Mouse (Mus musculus) MEL (cell line): ENCODE data around the gene Sez6l. TPM values are rescaled to one million over a fixed set of nuclear protein-coding genes. Genes with fewer than 3 reads are reported as not detected.

ENCODE experiments used
- DNase-seq: peaks from one replicate; pipeline ENCODE4 v3.0.0; 2011; ENCODE audit warnings: low read depth, low spot score
- H3K27ac ChIP-seq: 2 replicates; pipeline ENCODE4 v1.5.1; 2012; ENCODE audit warnings: low read depth, mild to moderate bottlenecking, control low read depth, low read length, moderate library complexity; ENCODE audit not compliant: control insufficient read depth
- H3K27me3 ChIP-seq, 2 experiments: fragments of 150-350 bp in 1 of 2; sonication (generic) in 1 of 2; 2 replicates each; pipeline ENCODE4 v1.6.1; 2012; ENCODE audit warnings: low read length in 2 of 2, mild to moderate bottlenecking in 2 of 2, improper control_type of control experiment in 1 of 2, moderate library complexity in 1 of 2; ENCODE audit not compliant: insufficient read depth in 2 of 2, control insufficient read depth in 1 of 2
- H3K36me3 ChIP-seq, 2 experiments: 2 replicates each; pipeline ENCODE4 v1.6.1; 2012 to 2014; ENCODE audit warnings: low read length in 2 of 2, improper control_type of control experiment in 1 of 2, inconsistent platforms in 1 of 2, mild to moderate bottlenecking in 1 of 2; ENCODE audit not compliant: insufficient read depth in 2 of 2, control insufficient read depth in 1 of 2
- H3K4me1 ChIP-seq, 2 experiments: fragments of 150-350 bp in 1 of 2; sonication (generic) in 1 of 2; 2 replicates each; pipeline ENCODE4 v1.6.1; 2012; ENCODE audit warnings: low read length in 2 of 2, improper control_type of control experiment in 1 of 2, mild to moderate bottlenecking in 1 of 2; ENCODE audit not compliant: insufficient read depth in 2 of 2, control insufficient read depth in 1 of 2
- H3K4me3 ChIP-seq, 2 experiments: fragments of 150-350 bp in 1 of 2; sonication (generic) in 1 of 2; 2 replicates each; pipeline ENCODE4 v1.5.1; 2012; ENCODE audit warnings: low read depth in 2 of 2, low read length in 2 of 2, mild to moderate bottlenecking in 2 of 2, moderate library complexity in 2 of 2, control low read depth in 1 of 2, improper control_type of control experiment in 1 of 2; ENCODE audit not compliant: control insufficient read depth in 1 of 2, insufficient read depth in 1 of 2
- H3K79me2 ChIP-seq: 2 replicates; pipeline ENCODE4 v1.6.1; 2012; ENCODE audit warnings: mild to moderate bottlenecking, low read length, moderate library complexity; ENCODE audit not compliant: control insufficient read depth, poor library complexity, insufficient read depth
- H3K9ac ChIP-seq: 2 replicates; pipeline ENCODE4 v1.6.1; 2012; ENCODE audit warnings: low read depth, mild to moderate bottlenecking, control low read depth, low read length, moderate library complexity; ENCODE audit not compliant: control insufficient read depth, poor library complexity, severe bottlenecking
- H3K9me3 ChIP-seq: fragments of 150-350 bp; sonication (generic); replicated peaks from 2 replicates; pipeline ENCODE4 v1.6.1; 2012; ENCODE audit warnings: mild to moderate bottlenecking, low read length, improper control_type of control experiment, moderate library complexity; ENCODE audit not compliant: insufficient read depth
- BHLHE40 ChIP-seq: IDR thresholded peaks from 2 replicates; pipeline ENCODE4 v1.6.1; 2012; ENCODE audit warnings: low read depth, mild to moderate bottlenecking, inconsistent platforms, low read length, improper control_type of control experiment, borderline replicate concordance
- CHD1 ChIP-seq: IDR thresholded peaks from 2 replicates; pipeline ENCODE4 v1.6.1; 2012; ENCODE audit warnings: low read depth, mild to moderate bottlenecking, inconsistent platforms, low read length, improper control_type of control experiment
- HCFC1 ChIP-seq: IDR thresholded peaks from 2 replicates; pipeline ENCODE4 v1.6.1; 2012; ENCODE audit warnings: low read depth, mild to moderate bottlenecking, inconsistent platforms, low read length, improper control_type of control experiment, moderate library complexity
- MAX ChIP-seq: IDR thresholded peaks from 2 replicates; pipeline ENCODE4 v1.6.1; 2011; ENCODE audit warnings: low read length, improper control_type of control experiment
- MAZ ChIP-seq: IDR thresholded peaks from 2 replicates; pipeline ENCODE4 v1.6.1; 2012; ENCODE audit warnings: low read depth, mild to moderate bottlenecking, inconsistent platforms, low read length, improper control_type of control experiment
- MXI1 ChIP-seq: IDR thresholded peaks from 2 replicates; pipeline ENCODE4 v1.6.1; 2011; ENCODE audit warnings: mild to moderate bottlenecking, low read depth, low read length, improper control_type of control experiment
- SIN3A ChIP-seq: IDR thresholded peaks from 2 replicates; pipeline ENCODE4 v1.6.1; 2012; ENCODE audit warnings: low read length, improper control_type of control experiment, inconsistent platforms
- TAL1 ChIP-seq: IDR thresholded peaks from 2 replicates; pipeline ENCODE4 v1.6.1; 2012; ENCODE audit warnings: mild to moderate bottlenecking, inconsistent platforms, low read length, moderate library complexity, mixed read lengths
- TCF12 ChIP-seq: IDR thresholded peaks from 2 replicates; pipeline ENCODE4 v1.6.1; 2014; ENCODE audit warnings: low read depth, mild to moderate bottlenecking, inconsistent platforms, low read length, improper control_type of control experiment, moderate library complexity
- USF1 ChIP-seq: IDR thresholded peaks from 2 replicates; pipeline ENCODE4 v1.6.1; 2014; ENCODE audit warnings: low read depth, mild to moderate bottlenecking, inconsistent platforms, low read length, improper control_type of control experiment, moderate library complexity
- USF2 ChIP-seq, 2 experiments: IDR thresholded peaks; 2 replicates each; pipeline ENCODE4 v1.6.1; 2011 to 2012; ENCODE audit warnings: improper control_type of control experiment in 2 of 2, low read length in 2 of 2, borderline replicate concordance in 1 of 2, inconsistent platforms in 1 of 2, low read depth in 1 of 2, mild to moderate bottlenecking in 1 of 2; ENCODE audit not compliant: insufficient read depth in 1 of 2
- ZKSCAN1 ChIP-seq: IDR thresholded peaks from 2 replicates; pipeline ENCODE4 v1.6.1; 2012; ENCODE audit warnings: low read depth, mild to moderate bottlenecking, inconsistent platforms, low read length, improper control_type of control experiment, moderate library complexity
- ZNF384 ChIP-seq: IDR thresholded peaks from 2 replicates; pipeline ENCODE4 v1.6.1; 2012; ENCODE audit warnings: low read depth, mild to moderate bottlenecking, inconsistent platforms, low read length, improper control_type of control experiment
- polyA plus RNA-seq, 2 experiments: library from polyadenylated mRNA; stranded (reverse) in 1 of 2; unstranded in 1 of 2; fragments of >175 nt in 1 of 2; fragments of >200 nt in 1 of 2; gene quantifications; 2 replicates each; pipeline versions ENCODE4 v1.2.1 to v1.2.4; 2012; ENCODE audit warnings: low replicate concordance in 2 of 2, low read depth in 1 of 2; ENCODE audit not compliant: insufficient read length in 2 of 2, insufficient read depth in 1 of 2, missing spikeins in 1 of 2
- total RNA-seq: library from RNA; depleted of rRNA; stranded (reverse); fragments of 300-350 nt; gene quantifications from 2 replicates; pipeline ENCODE4 v1.2.3, GENCODE M21; 2012

Sez6l gene
- total and polyA plus RNA-seq, 3 experiments, result not detected

DNA sequence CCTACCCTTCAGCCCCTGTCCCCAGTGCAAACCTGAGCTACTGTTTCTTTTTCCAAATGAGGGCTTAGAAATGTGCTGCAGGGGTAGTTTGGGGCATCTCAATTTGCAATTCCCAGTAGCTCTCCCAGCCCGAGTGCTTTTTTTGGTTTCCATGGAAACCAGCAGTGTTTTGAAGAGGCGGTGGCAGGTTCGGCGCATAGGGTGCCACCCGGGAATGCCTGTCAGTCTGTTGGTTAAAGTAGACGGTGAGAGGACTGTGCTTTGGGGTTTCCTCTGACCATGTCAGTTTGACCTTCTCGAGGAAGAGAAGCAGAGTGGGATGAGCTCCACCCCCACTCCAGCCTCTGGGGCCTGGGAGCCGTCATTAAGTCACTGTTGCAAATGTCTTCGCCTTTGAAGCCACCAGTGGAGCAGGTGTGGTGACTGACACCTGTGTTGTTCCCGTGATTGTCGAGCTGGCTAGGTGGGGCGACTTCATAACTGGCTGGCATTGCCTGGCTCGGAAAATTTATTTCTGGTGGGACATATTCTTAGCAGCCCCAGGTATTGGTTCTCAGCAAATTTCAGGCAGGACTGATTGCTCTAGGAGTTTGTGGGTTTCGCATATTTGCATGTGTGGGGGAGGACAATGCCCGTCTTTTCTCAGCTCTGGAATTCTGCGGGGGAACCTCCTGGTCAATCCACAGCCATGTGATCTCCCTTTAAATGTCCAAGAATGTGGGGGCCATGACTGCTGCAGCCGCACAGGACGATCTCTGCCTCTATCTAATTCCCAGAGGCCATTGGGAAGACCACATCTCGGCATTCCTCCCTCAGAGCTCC lies 165.3 kb downstream of the Sez6l start:
- Histone ChIP-seq H3K27ac (no peak overlapping the region), H3K27me3 (no peaks in the 10 kb centered on the region), H3K4me1 (no peaks in the 10 kb centered on the region), H3K9me3 (no peaks in the 10 kb centered on the region), H3K79me2 (no peaks in the 10 kb centered on the region), H3K9ac (no peak overlapping the region), H3K36me3 (no peaks in the 10 kb centered on the region), H3K4me3 (no peak overlapping the region)
- no peak for DNase-seq
- TF ChIP-seq MAZ (no peak), ZNF384 (no peak), MXI1 (no peak), ZKSCAN1 (no peak), MAX (no peak), HCFC1 (no peak), USF1 (no peak), TAL1 (no peak)

- DNase-seq, result no peak
- no peaks in the 10 kb centered on the region for H3K79me2 ChIP-seq
- H3K27me3 ChIP-seq, result no peaks in the 10 kb centered on the region
- no peak overlapping the region for H3K27ac ChIP-seq
- no peak for TF ChIP-seq BHLHE40
- TF ChIP-seq MAX, result no peak
- TF ChIP-seq, all 39 proteins: peak for 0
- H3K4me3 ChIP-seq, result no peak overlapping the region
- no peaks in the 10 kb centered on the region for H3K4me1 ChIP-seq
- H3K9ac ChIP-seq, result no peak overlapping the region
- no peaks in the 10 kb centered on the region for H3K36me3 ChIP-seq
- H3K9me3 ChIP-seq, result no peaks in the 10 kb centered on the region
Observed at GRCm38 (mm10) chr5:112411072-112411471, 165.9 kb downstream of the Sez6l start.

DNA sequence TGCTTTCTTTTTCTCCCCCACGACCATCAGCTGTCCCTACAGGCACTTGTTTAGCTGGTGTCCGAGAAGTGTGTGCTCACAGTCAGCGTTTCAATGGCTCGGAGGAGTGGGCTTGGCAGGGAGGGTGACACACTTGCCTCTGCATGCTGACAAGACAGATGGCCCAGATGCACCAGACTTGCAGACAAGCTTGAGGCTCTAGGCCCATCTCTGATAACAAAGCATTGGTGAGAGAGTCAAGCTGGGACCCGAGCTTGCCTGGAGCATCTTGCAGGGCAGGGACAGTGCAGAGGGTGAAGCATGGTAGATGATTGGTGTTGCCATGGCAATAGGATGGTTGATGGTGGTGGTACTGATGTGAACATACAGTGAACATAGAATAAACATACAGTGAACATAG lies 167.7 kb downstream of the Sez6l start:
- H3K4me3 ChIP-seq, result no peak overlapping the region
- no peak overlapping the region for H3K27ac ChIP-seq
- no peak for TF ChIP-seq TCF12
- no peak for TF ChIP-seq CHD1
- TF ChIP-seq USF2 (IDR thresholded peaks at IDR 0.05; ENCODE audit: borderline replicate concordance in 1 of 2, insufficient read depth in 1 of 2, low read depth in 1 of 2, low read length in 2 of 2), result no peak
- TF ChIP-seq SIN3A, result no peak
- H3K36me3 ChIP-seq, result no peaks in the 10 kb centered on the region
- H3K9ac ChIP-seq, result no peak overlapping the region
- H3K27me3 ChIP-seq, result no peaks in the 10 kb centered on the region
- H3K79me2 ChIP-seq, result no peaks in the 10 kb centered on the region
- DNase-seq, result no peak
- no peaks in the 10 kb centered on the region for H3K9me3 ChIP-seq
- H3K4me1 ChIP-seq, result no peaks in the 10 kb centered on the region
